Mouse (Mus musculus) forelimb bud, embryonic 11.5 days (tissue): ENCODE measurements around the gene Zfp874b.
"Not testable (repeated sequence)": the region's sequence is repeated elsewhere in the genome, so short reads cannot be mapped to it uniquely, and the experiment has no call there.

ENCODE experiments used
- DNase-seq: peaks from one replicate; pipeline ENCODE4 v3.0.0-alpha.2; 2012; ENCODE audit warnings: low read depth, low spot score

The Zfp874b gene

GRCm38 (mm10) chr13:67483625-67484423 lies at the start of gene Zfp874b:
Gene Zfp874b, minus strand, starts transcription at chr13:67484258.
- DNase-seq, result peak; percentile 80

- no peak for DNase-seq
Measured at GRCm38 (mm10) chr13:67527049-67527730, 43.1 kb upstream of the Zfp874b start.

GRCm38 (mm10) chr13:67525753-67526410 lies 41.8 kb upstream of the Zfp874b start, which contains the start of the genes Gm26965 and Zfp87:
Gene Gm26965, minus strand, starts transcription at chr13:67526151.
Gene Zfp87, minus strand, starts transcription at chr13:67526177.
- DNase-seq, result peak; percentile 92

- no peak for DNase-seq
Measured at GRCm38 (mm10) chr13:67500908-67501307, 16.9 kb upstream of the Zfp874b start.

- DNase-seq, result peak; percentile 85
Measured at GRCm38 (mm10) chr13:67500084-67500719, 16.1 kb upstream of the Zfp874b start, which contains the start of gene Zfp58. Gene Zfp58, minus strand, starts transcription at chr13:67500555.

- no peak for DNase-seq
Measured at GRCm38 (mm10) chr13:67495631-67496030, 11.6 kb upstream of the Zfp874b start.

GRCm38 (mm10) chr13:67484424-67484811 lies 360 bp upstream of the Zfp874b start:
- DNase-seq, result no peak

- no peak for DNase-seq
Measured at GRCm38 (mm10) chr13:67481528-67481927, 2.5 kb downstream of the Zfp874b start.

- DNase-seq, result no peak
Measured at GRCm38 (mm10) chr13:67469274-67469673, 14.8 kb downstream of the Zfp874b start.

GRCm38 (mm10) chr13:67463506-67464185 lies 20.4 kb downstream of the Zfp874b start:
- DNase-seq, result not testable (repeated sequence)

- DNase-seq, result no peak
Measured at GRCm38 (mm10) chr13:67452021-67452309, 32.1 kb downstream of the Zfp874b start.

- DNase-seq, result peak; percentile 79
Measured at GRCm38 (mm10) chr13:67451172-67452020, 32.7 kb downstream of the Zfp874b start, which contains the start of gene Zfp874a. Gene Zfp874a, minus strand, starts transcription at chr13:67451624.

- DNase-seq, result not testable (repeated sequence)
Measured at GRCm38 (mm10) chr13:67437095-67437494, 47.0 kb downstream of the Zfp874b start.

GRCm38 (mm10) chr13:67428116-67428515 lies 55.9 kb downstream of the Zfp874b start:
- DNase-seq, result no peak

GRCm38 (mm10) chr13:67425699-67426098 lies 58.4 kb downstream of the Zfp874b start:
- not testable (repeated sequence) for DNase-seq

- DNase-seq, result not testable (repeated sequence)
Measured at GRCm38 (mm10) chr13:67422532-67422931, 61.5 kb downstream of the Zfp874b start.
